Mouse (Mus musculus) lung, postnatal 0 days (tissue): Measurements from ENCODE around the gene Wtap.
A peak's percentile ranks its signal among the peaks of the same experiment; 100 is the strongest.

Experiments
- CTCF ChIP-seq: IDR thresholded peaks from 2 replicates; pipeline ENCODE4 v1.5.1; 2016; ENCODE audit warnings: antibody characterized with exemption, mild to moderate bottlenecking
- EP300 ChIP-seq: IDR thresholded peaks from 2 replicates; pipeline ENCODE4 v1.6.1; 2016; ENCODE audit warnings: antibody characterized with exemption, mild to moderate bottlenecking, control low read depth

DNA sequence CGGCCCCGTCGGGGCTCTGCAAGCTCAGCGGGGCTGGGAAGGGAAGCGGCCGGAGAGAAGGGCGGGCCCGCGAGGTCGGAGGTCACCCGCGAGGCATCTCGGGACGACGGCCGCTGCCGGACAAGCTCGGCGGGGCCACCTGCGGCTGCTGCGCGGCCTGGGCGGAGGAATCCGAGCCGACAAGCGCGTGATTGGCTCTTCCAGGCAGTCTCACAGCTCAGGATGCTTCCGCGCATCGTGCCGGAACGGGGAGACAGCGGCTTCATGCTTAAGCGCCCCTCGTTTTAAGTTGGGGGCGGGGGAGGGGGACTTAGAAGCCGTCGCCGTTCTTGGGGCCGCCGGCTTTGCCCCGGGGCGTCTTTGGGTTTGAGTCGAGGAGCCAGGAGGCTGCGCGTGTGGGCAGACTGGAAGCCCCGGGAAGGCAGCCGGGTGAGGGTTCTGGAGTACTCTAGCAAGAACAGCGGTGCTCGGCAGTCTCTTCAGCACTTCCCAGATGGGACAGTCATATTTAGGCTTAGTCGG is 1.4 kb downstream of the Wtap start:
- TF ChIP-seq EP300: no peak
- TF ChIP-seq CTCF: peak; percentile 21; the same call in 1 of the 2 replicates
